Mouse (Mus musculus): ENCODE results near the gene Bin2.

GRCm38 (mm10) chr15:100642451-100642850 is 26.9 kb downstream of the Bin2 start:
- TF ChIP-seq MAFK (IDR thresholded peaks at IDR 0.05; ENCODE audit: insufficient read depth, low read depth, low read length) (no peak), HCFC1 (IDR thresholded peaks at IDR 0.05; ENCODE audit: borderline replicate concordance, insufficient read depth, low read length) (no peak), CHD2 (IDR thresholded peaks at IDR 0.05; ENCODE audit: low read depth, low read length) (no peak), ZC3H11A (IDR thresholded peaks at IDR 0.05; ENCODE audit: borderline replicate concordance, low read depth, low read length) (no peak)

Measured in ES-E14 (cell line).